Mouse (Mus musculus): ENCODE data around the gene Frrs1.

Frrs1 gene

DNA sequence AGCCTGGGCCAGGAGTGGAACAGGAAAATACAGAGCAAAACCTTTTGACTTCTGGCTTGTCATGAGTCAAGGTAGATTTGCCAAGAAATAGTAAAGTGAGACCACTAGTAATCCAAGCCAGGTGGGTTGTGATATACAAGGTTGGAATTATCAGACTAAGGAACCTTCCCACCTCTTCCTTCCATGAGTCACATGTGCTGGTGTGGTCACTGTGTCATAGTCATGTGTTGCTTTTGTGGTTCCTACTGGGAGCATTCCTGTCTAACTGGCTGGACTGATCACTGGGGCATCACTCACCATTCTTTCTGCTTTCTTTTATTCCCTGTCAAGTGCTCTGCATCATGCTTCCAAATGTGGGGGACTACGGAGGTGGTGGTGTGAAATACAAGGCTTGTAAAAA, 11.2 kb upstream of the Frrs1 start:
- DNase-seq (ENCODE audit: low read depth, low spot score): no peak

DNA sequence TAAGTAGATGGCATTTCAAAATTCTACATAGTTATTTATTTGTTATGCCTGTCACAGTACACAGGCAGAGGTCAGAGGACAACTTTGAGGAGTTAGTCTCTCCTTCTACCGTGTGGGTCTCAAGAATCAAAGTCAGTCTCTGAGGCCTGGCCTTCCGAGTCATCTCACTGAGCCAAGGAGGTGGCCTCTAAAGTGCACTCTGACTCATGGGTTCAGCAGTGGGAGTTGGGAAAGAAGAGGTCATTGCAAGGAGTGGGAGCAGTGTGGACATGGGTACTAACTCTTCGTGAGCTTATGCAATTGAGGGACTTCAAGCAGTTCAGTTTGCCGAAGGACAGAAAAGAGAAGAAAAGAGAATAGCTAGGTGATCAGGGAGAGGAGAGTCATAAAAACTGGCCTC, 10.3 kb upstream of the Frrs1 start:
- DNase-seq (ENCODE audit: low read depth, low spot score): no peak

DNA sequence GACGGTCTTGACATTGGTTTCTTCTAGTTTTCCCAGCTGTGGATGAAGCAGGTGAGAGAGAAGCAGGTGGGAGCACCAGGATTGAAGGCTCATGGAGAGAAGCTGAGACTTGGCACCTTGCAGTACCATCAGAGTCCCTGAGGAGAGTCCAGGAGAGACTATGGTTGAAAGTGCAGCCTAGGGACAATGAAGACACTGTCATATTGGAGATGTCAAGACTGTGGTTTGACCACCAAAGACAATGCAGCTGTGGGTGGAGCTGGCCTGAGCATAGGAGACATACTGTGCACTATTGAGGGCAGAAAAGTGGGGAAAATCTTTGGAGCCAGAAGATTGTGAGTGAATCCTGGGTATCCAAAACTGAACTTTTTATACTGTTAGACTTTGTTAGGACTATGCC, 8.9 kb upstream of the Frrs1 start:
- no peak for DNase-seq (ENCODE audit: low read depth, low spot score)

GRCm38 (mm10) chr3:116852421-116852820, 6.8 kb upstream of the Frrs1 start:
- no peak for DNase-seq (ENCODE audit: low read depth, low spot score)

- no peak for DNase-seq (ENCODE audit: low read depth, low spot score)
Measured at GRCm38 (mm10) chr3:116857611-116858010, 1.7 kb upstream of the Frrs1 start.

DNA sequence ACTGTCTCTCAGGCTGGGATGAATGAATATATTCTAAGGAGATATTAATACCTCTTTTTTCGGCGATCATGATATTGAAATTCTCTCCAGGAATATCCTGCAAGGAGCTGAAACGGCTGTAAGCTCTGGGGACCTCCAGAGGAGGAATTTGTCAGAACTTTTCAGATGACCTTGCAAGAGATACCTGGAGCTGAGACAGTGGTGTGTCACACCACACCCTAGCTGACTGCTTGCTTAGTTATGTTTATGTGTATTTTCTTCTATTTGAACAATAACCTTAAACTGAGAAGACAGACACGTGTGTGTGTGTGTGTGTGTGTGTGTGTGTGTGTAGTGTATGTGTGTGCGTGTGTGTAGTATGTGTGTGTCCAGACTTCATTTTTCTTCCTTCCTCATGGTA, 488 bp downstream of the Frrs1 start:
- DNase-seq (ENCODE audit: low read depth, low spot score): no peak

- DNase-seq (ENCODE audit: low read depth, low spot score): no peak
Measured at GRCm38 (mm10) chr3:116860333-116861222, 1.3 kb downstream of the Frrs1 start.

DNA sequence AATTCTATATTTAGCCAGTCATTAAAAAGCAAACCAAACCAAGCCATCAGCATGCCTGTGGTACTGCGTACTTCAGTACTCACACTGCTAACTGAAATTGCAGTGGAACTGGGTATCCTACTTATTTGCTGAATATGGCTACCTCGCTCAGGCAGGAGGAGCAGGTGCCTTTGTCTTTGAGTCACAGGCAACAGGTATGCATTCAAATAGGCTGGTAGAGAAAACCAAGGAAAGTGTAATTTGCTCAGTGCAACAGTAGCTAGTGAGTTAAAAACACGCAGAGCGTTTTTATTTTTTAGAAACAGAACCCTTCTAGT, 1.9 kb downstream of the Frrs1 start:
- DNase-seq (ENCODE audit: low read depth, low spot score): peak; percentile 8

DNA sequence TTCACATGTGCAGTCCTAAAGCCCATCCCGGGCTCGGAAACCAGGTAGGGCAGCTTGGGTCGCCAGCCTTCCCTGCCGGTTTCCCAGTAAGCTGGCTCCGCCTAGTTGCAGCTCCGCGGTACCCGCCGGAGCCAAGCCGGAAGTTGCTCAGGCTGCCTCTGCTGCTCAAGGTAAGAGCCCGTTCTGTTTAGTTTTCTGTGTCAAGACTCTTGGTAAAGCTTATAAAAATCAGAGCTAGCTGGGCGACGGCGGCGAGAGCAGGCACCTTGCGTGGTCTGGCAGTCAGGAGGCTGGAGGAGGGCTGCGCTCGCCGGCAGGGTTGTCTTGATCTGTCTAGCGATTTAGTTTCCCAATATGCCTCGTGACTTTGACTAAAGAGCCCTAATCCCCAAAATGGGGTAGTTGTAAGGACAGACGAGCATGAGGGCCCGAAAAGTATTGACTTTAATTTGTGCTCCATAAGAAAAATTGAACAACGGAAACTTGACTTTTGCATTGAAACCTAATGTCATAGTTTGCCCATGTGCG, 2.3 kb downstream of the Frrs1 start:
- peak; percentile 59 for DNase-seq (ENCODE audit: low read depth, low spot score)

GRCm38 (mm10) chr3:116862621-116863020, 3.4 kb downstream of the Frrs1 start:
- no peak for DNase-seq (ENCODE audit: low read depth, low spot score)

- no peak for DNase-seq (ENCODE audit: low read depth, low spot score)
Measured at GRCm38 (mm10) chr3:116864421-116864820, 5.2 kb downstream of the Frrs1 start.

DNA sequence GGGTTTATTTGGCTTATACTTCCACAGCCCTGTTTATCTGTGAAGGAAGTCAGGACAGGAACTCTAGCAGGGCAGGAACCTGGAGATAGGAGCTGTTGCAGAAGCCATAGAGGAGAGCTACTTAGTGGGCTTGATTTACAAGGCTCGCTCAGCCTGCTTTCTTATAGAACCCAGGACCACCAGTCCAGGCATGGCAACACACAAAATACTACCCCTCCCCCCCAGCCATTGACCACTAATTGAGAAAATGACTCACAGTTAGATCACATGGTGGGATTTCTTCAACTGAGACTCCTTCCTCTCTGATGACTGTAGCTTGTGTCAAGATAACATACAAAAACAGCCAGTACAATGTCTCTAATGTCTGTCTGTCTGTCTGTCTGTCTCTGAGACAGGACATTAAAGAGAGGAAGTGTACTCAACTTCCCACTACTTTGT, 6.0 kb downstream of the Frrs1 start:
- DNase-seq (ENCODE audit: low read depth, low spot score): no peak

GRCm38 (mm10) chr3:116870372-116870771, 11.1 kb downstream of the Frrs1 start:
- no peak for DNase-seq (ENCODE audit: low read depth, low spot score)

DNA sequence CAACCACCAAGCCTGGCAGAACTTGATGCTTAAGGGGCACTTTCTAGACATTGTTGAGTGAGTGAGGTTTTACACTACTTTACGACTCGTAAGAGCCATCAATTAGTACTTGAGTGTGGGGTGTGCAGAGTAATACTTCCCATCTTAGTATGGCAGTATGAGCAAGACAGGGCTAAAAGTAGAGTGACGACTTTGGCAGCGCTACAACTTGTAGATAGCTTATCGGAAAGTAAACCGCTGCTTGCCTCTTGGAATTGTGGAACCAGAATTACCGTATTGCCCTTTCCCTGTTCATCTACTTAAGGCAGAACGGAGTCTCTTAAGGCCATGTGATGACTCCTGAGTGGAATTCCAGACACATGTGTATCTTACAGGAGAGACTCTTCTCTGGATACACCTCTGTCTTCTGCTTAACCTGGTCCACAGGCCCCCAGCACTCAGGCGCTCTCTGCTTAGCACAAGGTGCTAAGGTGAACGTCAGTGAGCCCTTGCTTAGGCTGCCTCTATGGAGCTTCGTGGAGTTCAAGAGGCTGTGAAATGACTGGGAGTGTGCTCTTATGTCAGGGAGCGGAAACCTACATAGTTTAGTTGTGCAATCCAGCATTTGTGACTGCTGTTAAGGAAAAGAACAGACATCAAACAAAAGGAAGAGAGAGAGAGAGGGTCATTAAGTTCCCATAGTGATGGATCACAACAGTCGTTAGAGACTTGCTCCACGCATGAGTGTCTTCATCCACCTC, 23.1 kb downstream of the Frrs1 start:
- DNase-seq (ENCODE audit: low read depth, low spot score): no peak

- no peak for DNase-seq (ENCODE audit: low read depth, low spot score)
Measured at GRCm38 (mm10) chr3:116884941-116885340, 25.7 kb downstream of the Frrs1 start.

DNA sequence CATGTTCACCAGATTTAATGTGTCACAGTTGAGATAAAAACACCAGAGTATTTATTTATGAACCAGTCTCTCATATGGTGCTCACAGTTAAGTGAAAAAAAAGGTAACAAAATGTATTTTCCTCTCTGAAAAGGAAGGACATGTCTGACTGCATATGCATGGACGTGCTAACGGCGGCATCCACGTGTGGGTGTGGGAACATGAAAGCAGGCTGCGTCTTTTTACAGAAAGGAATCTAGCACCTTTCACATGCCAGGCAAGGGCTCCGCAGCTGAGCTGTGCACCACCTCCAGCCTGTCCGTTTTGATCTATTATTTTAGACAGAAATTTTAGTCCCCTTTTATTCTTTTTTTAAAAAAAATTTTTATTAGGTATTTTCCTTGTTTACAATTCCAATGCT, 30.1 kb downstream of the Frrs1 start:
- no peak for DNase-seq (ENCODE audit: low read depth, low spot score)

DNA sequence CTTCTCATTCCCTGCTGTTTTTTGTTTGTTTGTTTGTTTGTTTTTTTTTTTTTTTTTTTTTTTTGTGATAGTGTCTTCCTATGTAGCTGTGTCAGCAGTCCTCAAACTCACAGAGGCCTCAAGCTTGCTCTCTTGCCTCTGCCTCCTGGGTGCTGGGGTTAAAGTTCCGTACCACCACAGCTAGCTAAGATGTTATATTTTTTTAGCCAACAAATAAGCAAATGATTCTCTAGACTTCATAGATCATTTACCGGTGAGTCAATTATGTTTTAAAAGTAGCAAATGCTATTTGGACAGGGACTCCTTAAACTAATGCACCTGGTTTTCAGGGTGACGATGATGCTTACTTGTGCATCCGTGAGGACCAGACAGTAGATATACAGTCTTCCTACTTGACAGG, 31.3 kb downstream of the Frrs1 start:
- no peak for DNase-seq (ENCODE audit: low read depth, low spot score)

DNA sequence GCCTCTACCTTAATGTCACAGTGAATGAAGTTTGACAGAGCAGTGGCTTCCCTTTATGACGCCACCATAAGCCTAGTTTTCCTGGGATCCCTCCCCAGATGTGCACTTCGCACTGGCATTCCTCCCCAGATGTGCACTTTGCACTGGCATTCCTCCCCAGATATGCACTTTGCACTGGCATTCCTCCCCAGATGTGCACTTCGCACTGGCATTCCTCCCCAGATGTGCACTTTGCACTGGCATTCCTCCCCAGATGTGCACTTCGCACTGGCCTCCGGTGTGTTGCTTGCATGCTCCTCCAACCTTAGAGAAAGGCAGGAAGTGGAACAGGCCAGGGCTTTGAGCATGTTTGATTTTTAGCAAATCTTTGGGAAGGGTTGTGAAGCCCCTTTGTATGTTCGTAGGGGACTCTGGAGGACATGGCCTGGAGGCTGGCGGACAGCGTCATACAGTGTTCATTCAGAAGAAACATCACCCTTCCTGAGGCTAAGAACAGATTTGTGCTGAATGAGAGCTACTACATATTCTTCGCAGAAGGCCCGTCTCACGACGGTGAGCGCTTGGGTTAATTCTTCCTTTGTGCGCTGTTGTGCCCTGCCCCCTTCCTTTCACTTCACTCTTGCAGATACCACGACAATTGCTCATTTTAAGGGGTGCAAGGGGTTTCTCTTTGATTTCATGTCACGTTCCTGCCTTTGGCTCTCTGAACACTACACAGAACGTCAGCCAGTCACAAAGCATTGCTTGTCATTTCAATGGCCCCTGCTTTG, 32.4 kb downstream of the Frrs1 start:
- DNase-seq (ENCODE audit: low read depth, low spot score): no peak

- DNase-seq (ENCODE audit: low read depth, low spot score): no peak
Measured at GRCm38 (mm10) chr3:116892206-116892563, 32.9 kb downstream of the Frrs1 start.

DNA sequence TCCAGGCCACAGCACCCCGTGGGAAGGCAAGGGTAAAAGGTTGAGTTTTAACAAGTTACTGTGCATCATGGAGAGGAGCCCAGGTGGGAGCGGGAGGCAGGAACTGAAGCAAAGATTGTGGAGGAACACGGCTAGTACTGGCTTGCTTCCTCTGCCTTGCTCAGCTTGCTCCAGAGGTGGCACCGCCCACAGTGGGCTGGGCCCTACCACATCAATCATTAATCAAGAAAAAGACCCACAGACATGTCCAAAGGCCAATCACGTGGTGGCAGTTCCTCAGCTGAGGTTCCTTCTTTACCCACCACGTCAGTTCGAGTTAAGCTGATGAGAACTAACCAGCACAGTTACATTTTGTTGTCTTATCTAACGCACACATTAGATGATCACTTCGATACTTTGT, 33.6 kb downstream of the Frrs1 start:
- no peak for DNase-seq (ENCODE audit: low read depth, low spot score)

GRCm38 (mm10) chr3:116904158-116904557, 44.9 kb downstream of the Frrs1 start:
- DNase-seq (ENCODE audit: low read depth, low spot score): peak; percentile 72

DNA sequence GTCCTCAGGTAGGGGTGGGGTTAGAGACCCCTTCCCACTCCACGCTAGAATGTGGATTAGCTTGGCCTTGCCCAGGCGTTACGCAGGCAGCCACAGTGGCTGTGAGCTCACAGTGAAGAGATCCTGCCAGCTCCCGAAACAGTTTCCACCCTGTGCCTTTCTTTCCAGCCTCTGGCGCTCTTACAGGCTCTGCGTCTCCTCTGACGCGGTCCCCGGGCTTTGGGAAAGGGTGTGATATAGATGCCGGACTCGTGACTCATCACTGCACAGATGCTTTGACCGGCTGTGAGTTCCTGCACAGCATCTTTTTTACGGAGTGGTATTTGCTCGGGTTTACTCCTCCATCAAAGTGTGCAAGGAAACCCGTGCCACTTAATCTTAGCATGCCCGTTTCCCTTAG, 46.6 kb downstream of the Frrs1 start:
- no peak for DNase-seq (ENCODE audit: low read depth, low spot score)

Data from mesoderm, embryonic 11.5 days (tissue).